Mouse (Mus musculus): ENCODE measurements at regions not wholly inside any gene's neighbourhood (a gene's known extent, or its start where the extent isn't known, plus 50 kb on each side); places are given as distances from the start of the nearest gene placed in this dataset.
"Not testable (repeated sequence)": the region's sequence is repeated elsewhere in the genome, so short reads cannot be mapped to it uniquely, and the experiment has no call there.

DNA sequence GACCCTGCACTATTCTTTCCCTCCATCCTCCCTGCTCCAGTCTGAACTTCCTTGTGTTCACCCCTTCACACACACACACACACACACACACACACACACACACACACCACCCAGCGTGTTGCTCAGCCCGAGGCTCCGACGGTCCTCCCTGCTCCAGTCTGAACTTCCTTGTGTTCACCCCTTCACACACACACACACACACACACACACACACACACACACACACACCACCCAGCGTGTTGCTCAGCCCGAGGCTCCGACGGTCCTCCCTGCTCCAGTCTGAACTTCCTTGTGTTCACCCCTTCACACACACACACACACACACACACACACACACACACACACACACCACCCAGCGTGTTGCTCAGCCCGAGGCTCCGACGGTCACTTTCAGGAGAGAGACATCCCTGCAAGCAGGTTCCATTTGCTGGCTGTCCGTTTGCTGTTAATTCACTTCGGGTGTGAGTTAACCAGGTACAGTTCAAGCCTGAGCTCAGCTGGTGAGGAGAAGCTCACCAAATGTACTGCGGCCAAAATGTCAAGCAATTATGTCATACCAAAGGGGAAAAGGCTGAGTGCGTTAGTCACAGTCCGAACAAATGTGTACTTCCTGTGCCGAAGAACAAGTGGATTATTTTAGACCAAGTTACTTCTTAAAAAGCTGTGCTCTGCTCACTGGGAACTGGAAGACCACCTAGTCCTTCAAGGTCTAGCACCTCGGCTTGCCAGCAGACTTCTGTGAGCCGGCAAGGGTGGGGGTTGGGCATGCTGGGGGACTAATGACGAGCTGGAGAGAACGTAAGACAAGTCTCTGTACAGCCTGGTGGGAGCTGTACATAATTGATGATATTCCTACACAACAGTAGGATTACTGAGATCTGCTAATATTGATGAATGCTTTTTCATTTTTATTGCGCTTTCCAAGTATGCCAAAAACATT lies 52.0 kb upstream of the Wwc2 start:
- DNase-seq (ENCODE audit: low spot score): not testable (repeated sequence)

DNA sequence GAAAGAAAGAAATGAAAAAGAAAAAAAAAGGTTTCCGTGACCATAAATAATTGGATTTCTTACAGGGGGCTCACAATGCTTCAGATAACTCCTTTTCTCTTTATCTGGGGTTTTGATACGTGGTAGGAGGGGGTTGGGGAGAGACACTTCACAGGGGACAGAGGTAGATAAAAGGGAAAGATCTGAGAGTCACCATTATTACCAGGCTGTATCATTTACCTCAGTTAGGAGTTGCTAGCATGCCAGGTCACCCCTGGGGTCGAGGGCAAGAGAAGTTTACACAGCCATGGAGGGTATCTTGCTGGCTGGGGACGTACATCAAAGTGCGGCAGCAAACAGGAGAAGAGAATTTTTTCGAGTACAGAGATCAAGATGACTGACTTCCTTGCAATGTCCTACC lies 51.5 kb upstream of the Dctd start:
- DNase-seq (ENCODE audit: low spot score): peak; percentile 39
